Mouse (Mus musculus): ENCODE data around the gene Smu1.
"Not testable (repeated sequence)": the region's sequence is repeated elsewhere in the genome, so short reads cannot be mapped to it uniquely, and the experiment has no call there.

Smu1 gene

GRCm38 (mm10) chr4:40757780-40758420 is at the start of gene Smu1:
Gene Smu1 (minus strand): TSS chr4:40757923.
- DNase-seq, result peak; percentile 97

- no peak for DNase-seq
These were observed 49.7 kb upstream of the Smu1 start for GRCm38 (mm10) chr4:40807382-40807781.

GRCm38 (mm10) chr4:40805401-40805800 is 47.7 kb upstream of the Smu1 start:
- DNase-seq, result no peak

- DNase-seq, result no peak
These were observed 45.1 kb upstream of the Smu1 start for GRCm38 (mm10) chr4:40802787-40803186.

GRCm38 (mm10) chr4:40801908-40802307 is 44.2 kb upstream of the Smu1 start:
- no peak for DNase-seq

GRCm38 (mm10) chr4:40800873-40801272 is 43.1 kb upstream of the Smu1 start:
- no peak for DNase-seq

- not testable (repeated sequence) for DNase-seq
These were observed 41.3 kb upstream of the Smu1 start for GRCm38 (mm10) chr4:40798833-40799555.

GRCm38 (mm10) chr4:40795761-40796160 is 38.0 kb upstream of the Smu1 start:
- no peak for DNase-seq

GRCm38 (mm10) chr4:40794320-40794719 is 36.6 kb upstream of the Smu1 start:
- DNase-seq, result no peak

- DNase-seq, result no peak
These were observed 33.5 kb upstream of the Smu1 start for GRCm38 (mm10) chr4:40791176-40791575.

GRCm38 (mm10) chr4:40786578-40786977 is 28.9 kb upstream of the Smu1 start:
- no peak for DNase-seq

GRCm38 (mm10) chr4:40785620-40786166 is 28.0 kb upstream of the Smu1 start:
- DNase-seq, result no peak

- DNase-seq, result no peak
These were observed 26.9 kb upstream of the Smu1 start for GRCm38 (mm10) chr4:40784556-40785169.

GRCm38 (mm10) chr4:40783049-40783448 is 25.3 kb upstream of the Smu1 start:
- DNase-seq, result no peak

GRCm38 (mm10) chr4:40781797-40782495 is 24.2 kb upstream of the Smu1 start:
- no peak for DNase-seq

- peak; percentile 77 for DNase-seq
These were observed 23.4 kb upstream of the Smu1 start for GRCm38 (mm10) chr4:40781143-40781542.

GRCm38 (mm10) chr4:40778656-40779055 is 20.9 kb upstream of the Smu1 start:
- no peak for DNase-seq

- no peak for DNase-seq
These were observed 19.4 kb upstream of the Smu1 start for GRCm38 (mm10) chr4:40777116-40777515.

GRCm38 (mm10) chr4:40776416-40776815 is 18.7 kb upstream of the Smu1 start:
- DNase-seq, result no peak

GRCm38 (mm10) chr4:40774279-40775259 is 16.8 kb upstream of the Smu1 start:
- peak; percentile 81 for DNase-seq

- peak; percentile 20 for DNase-seq
These were observed 2.2 kb upstream of the Smu1 start for GRCm38 (mm10) chr4:40759876-40760275.

All from thymus, postnatal 25 days (tissue).